Mouse (Mus musculus): ENCODE data around the gene Nrp1. TPM values are rescaled to one million over a fixed set of nuclear protein-coding genes. Genes with fewer than 3 reads are reported as not detected.

Nrp1 gene
- total and polyA plus RNA-seq, 3 experiments: 7.3 to 14.7 (median 11.9) TPM

DNA sequence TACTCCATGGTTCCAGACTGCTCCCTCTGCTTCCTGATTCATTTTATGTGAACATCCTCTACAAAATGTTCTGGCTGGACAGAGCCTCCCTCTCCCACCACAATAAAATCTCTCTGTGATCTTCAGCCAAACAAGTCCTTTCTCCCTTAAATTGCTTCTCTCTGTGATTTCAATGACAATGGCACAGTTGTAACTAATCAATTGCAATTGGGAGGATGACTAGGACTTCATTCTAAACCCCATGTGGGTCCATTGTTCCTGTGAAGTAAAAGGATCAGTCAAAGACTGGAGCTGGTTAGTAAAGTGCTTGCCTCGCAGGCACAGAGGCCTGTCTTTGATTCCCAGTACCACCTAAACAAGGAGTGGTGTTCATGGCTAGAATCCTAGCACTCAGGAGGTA, 180.0 kb downstream of the Nrp1 start:
- in situ Hi-C loops (cut with MboI; ENCODE audit: low pct_ligation_motif_present, low pct_unique_long_range_greater_than_20kb, low sequenced_read_pairs): no loop called here
- no peaks in the 10 kb centered on the region for H3K79me2 ChIP-seq (replicated peaks; ENCODE audit: control insufficient read depth, extremely low read depth, insufficient read depth, poor library complexity, severe bottlenecking)
- dilution Hi-C loops (cut with MboI; ENCODE audit: extremely low pct_ligation_motif_present, extremely low pct_unique_long_range_greater_than_20kb, low sequenced_read_pairs): no loop called here

DNA sequence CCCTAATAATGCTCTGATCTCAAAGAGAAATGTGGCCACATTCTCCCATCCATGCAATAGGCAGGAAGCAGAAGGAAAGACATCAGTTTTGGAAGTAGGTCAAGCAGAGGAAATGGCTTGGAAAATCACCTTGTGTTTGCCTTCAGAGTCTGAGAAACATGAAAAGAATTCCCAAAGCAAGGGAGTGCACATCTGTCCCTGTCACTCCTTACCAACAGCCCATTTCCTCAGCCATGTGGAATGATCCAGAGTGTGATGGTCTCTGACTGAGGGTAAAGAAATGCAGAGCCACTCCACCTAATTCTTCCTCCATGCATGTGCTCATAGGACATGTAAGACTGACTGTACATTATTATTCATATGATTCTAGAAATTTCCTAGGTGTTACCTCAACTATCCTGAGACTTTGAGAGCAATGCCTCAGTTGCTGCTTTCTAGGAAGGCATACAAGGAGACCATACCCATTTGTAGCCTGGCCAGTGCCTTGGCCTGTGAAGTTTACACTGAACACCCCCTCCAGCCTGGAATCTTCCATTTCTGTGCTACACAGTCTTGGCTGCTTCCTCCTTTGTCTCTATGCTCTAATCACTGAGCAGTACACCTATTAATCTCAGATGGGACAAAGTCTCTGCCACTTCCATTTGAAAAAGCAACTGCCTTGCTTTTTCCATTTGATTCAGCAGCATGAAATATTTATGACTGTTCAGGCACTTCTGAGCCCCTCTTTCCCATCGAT, 183.1 kb downstream of the Nrp1 start:
- peaks cover 6 to 19% of the 10 kb centered on the region in 2 experiments; a peak in 2 of 4 replicates for H3K4me1 ChIP-seq (ENCODE audit: control insufficient read depth in 1 of 2, insufficient read depth in 2 of 2)
- no peak overlapping the region for H3K27ac ChIP-seq (ENCODE audit: insufficient read depth, low read depth)
- in situ Hi-C loops (cut with MboI; ENCODE audit: low pct_ligation_motif_present, low pct_unique_long_range_greater_than_20kb, low sequenced_read_pairs): no loop called here

More for the DNA sequence above, 180.0 kb downstream of the Nrp1 start:
- Histone ChIP-seq H3K4me1 (ENCODE audit: control insufficient read depth in 1 of 2, insufficient read depth in 2 of 2) (peaks cover 8 to 28% of the 10 kb centered on the region in 2 experiments; a peak in 3 of 4 replicates), H3K9me3 (replicated peaks; ENCODE audit: low read length) (no peaks in the 10 kb centered on the region), H3K36me3 (replicated peaks in 1 of 2; ENCODE audit: control insufficient read depth in 1 of 2, insufficient read depth in 1 of 2, low read length in 1 of 2) (no peaks in the 10 kb centered on the region), H3K4me3 (replicated peaks in 1 of 3; ENCODE audit: low read depth in 2 of 3, low read length in 2 of 3, poor library complexity in 1 of 3) (no peak overlapping the region), H3K9ac (ENCODE audit: insufficient read depth, low read depth) (no peak overlapping the region), H3K27me3 (replicated peaks) (no peaks in the 10 kb centered on the region), H3K27ac (ENCODE audit: insufficient read depth, low read depth) (no peak overlapping the region), H3K4me2 (ENCODE audit: insufficient read depth, low read depth, poor library complexity, severe bottlenecking) (no peak overlapping the region)
- TF ChIP-seq MYC (IDR thresholded peaks at IDR 0.05; ENCODE audit: low read depth, low read length): no peak
- TF ChIP-seq ETS1 (conservative IDR thresholded peaks at IDR 0.05; ENCODE audit: low read depth, low read length): no peak
- TF ChIP-seq MXI1 (IDR thresholded peaks at IDR 0.05; ENCODE audit: low read depth, low read length): no peak
- no peak for TF ChIP-seq ZKSCAN1 (IDR thresholded peaks at IDR 0.05; ENCODE audit: borderline replicate concordance, low read depth, low read length)
- no peak for TF ChIP-seq EP300 (IDR thresholded peaks at IDR 0.05; ENCODE audit: low read length)
- TF ChIP-seq ELF1 (IDR thresholded peaks at IDR 0.05; ENCODE audit: low read depth, low read length): no peak
- no peak for TF ChIP-seq MAFK (IDR thresholded peaks at IDR 0.05; ENCODE audit: insufficient replicate concordance, low read length)
- no peak for TF ChIP-seq PAX5 (IDR thresholded peaks at IDR 0.05; ENCODE audit: low read length)
- TF ChIP-seq CTCF (conservative IDR thresholded peaks at IDR 0.05 in 1 of 2, IDR thresholded peaks at IDR 0.05 in 1 of 2; ENCODE audit: low read depth in 2 of 2, low read length in 2 of 2): no peak
- no peak for TF ChIP-seq MAZ (IDR thresholded peaks at IDR 0.05; ENCODE audit: low read depth, low read length)
- TF ChIP-seq USF1 (IDR thresholded peaks at IDR 0.05; ENCODE audit: low read depth, low read length): no peak
- no peak for TF ChIP-seq NELFE (IDR thresholded peaks at IDR 0.05; ENCODE audit: low read depth, low read length)
- no peak for DNase-seq (ENCODE audit: extremely low read depth)

More for the DNA sequence above, 183.1 kb downstream of the Nrp1 start:
- DNase-seq (ENCODE audit: extremely low read depth): no peak
- Histone ChIP-seq H3K9me3 (replicated peaks; ENCODE audit: low read length) (no peaks in the 10 kb centered on the region), H3K4me3 (replicated peaks in 1 of 3; ENCODE audit: low read depth in 2 of 3, low read length in 2 of 3, poor library complexity in 1 of 3) (no peak overlapping the region), H3K79me2 (replicated peaks; ENCODE audit: control insufficient read depth, extremely low read depth, insufficient read depth, poor library complexity, severe bottlenecking) (no peaks in the 10 kb centered on the region), H3K36me3 (replicated peaks in 1 of 2; ENCODE audit: control insufficient read depth in 1 of 2, insufficient read depth in 1 of 2, low read length in 1 of 2) (no peaks in the 10 kb centered on the region), H3K4me2 (ENCODE audit: insufficient read depth, low read depth, poor library complexity, severe bottlenecking) (no peak overlapping the region), H3K27me3 (replicated peaks) (no peaks in the 10 kb centered on the region), H3K9ac (ENCODE audit: insufficient read depth, low read depth) (no peak overlapping the region)
- dilution Hi-C loops (cut with MboI; ENCODE audit: extremely low pct_ligation_motif_present, extremely low pct_unique_long_range_greater_than_20kb, low sequenced_read_pairs): no loop called here
- TF ChIP-seq RAD21 (IDR thresholded peaks at IDR 0.05; ENCODE audit: low read depth, low read length): no peak
- TF ChIP-seq KAT2A (IDR thresholded peaks at IDR 0.05; ENCODE audit: insufficient replicate concordance, low read length): no peak
- TF ChIP-seq JUND (conservative IDR thresholded peaks at IDR 0.05; ENCODE audit: low read depth, low read length): no peak
- TF ChIP-seq ZC3H11A (IDR thresholded peaks at IDR 0.05; ENCODE audit: low read depth, low read length): no peak
- no peak for TF ChIP-seq PAX5 (IDR thresholded peaks at IDR 0.05; ENCODE audit: low read length)
- no peak for TF ChIP-seq NELFE (IDR thresholded peaks at IDR 0.05; ENCODE audit: low read depth, low read length)
- TF ChIP-seq MYC (IDR thresholded peaks at IDR 0.05; ENCODE audit: low read depth, low read length): no peak
- no peak for TF ChIP-seq MAX (IDR thresholded peaks at IDR 0.05; ENCODE audit: low read length)
- no peak for TF ChIP-seq MAFK (IDR thresholded peaks at IDR 0.05; ENCODE audit: insufficient replicate concordance, low read length)
- no peak for TF ChIP-seq POLR2A (IDR thresholded peaks at IDR 0.05; ENCODE audit: low read depth, low read length)

Measured in CH12.LX (cell line).